Mouse (Mus musculus): ENCODE measurements around the gene Krt84. TPM values are rescaled to one million over a fixed set of nuclear protein-coding genes. Genes with fewer than 3 reads are reported as not detected.

The Krt84 gene
- not detected for polyA plus RNA-seq (2017; shearing (Covaris generic))

GRCm38 (mm10) chr15:101532720-101533119 lies at the start of gene Krt84:
Krt84 (minus strand) TSS chr15:101532820.

DNA sequence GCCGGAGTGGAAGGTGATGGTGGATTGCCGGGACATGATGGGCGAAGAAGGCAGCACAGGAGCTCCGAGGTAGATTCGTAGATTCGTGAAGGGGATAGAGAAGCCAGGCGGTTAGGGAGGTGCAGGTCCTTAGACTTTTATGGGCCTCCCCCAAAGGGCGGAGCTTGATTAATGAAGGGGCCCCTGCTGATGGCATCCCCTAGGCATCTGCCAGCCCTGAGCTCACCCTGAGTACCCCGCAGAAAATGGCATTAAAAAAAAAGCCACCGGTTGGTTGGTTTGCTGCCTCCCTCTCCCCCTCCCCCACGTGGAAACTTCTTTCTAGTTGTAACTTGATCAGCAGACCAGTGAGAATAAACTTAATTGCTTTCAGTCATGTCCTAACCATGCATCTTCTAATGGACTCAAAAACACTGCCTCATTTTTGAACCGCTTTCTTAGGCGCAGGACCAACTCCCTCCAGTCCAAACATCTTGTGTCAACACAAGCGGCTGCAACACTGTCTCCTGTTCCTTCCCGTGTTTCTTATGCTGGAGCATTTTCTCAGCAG lies 41.3 kb upstream of the Krt84 start, which contains the start of gene Krt75:
Krt75 (minus strand) TSS at position 109 of the 550 bp plus-strand sequence.

DNA sequence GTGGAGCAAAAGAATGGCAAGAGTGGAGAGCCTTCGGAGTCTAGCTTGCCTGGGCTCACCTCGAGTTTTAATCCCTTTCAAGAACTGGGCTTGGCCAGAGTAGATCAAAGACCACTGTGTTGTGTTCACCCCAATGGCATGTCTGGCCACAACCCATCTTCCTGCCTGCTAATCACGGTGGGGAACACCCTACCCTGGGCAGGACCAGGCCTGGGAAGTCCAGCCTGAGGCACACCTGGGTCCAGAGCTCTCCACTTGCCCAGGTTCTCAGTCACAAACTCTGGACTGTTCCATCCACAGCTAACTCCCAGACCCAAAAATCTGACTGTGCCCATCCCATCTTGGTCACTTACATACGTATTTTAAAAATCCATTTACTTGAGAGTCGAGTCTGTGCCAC lies 30.2 kb upstream of the Krt84 start, which contains the start of gene Krt90:
Krt90 (minus strand) TSS at position 101 of the 400 bp plus-strand sequence.

GRCm38 (mm10) chr15:101550567-101550966 lies 17.9 kb upstream of the Krt84 start, which contains the start of gene Krt82:
Krt82 (minus strand) TSS chr15:101550667.

GRCm38 (mm10) chr15:101517161-101517560 lies 15.5 kb downstream of the Krt84 start, which contains the start of gene Gm49425:
Gm49425 (minus strand) TSS chr15:101517261.

DNA sequence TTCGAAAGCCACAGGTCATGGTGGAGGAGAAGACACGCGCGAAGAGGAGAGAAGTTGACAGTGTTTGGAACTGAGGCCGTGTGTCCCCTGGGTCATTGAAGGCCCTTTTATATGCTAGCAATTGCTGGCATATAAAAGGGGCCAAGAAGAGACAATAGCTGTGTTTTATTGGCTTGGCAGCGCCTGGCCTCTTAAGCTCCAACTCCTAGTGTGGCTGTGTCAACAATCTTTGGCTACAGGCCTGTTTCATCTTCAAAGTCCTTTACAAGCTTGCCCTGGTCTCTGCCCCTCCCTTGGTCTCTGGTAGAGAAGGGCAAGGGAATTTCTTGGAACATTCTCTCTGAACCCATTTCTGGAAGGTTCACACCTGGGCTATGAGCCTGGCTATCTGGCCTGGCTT lies 41.2 kb downstream of the Krt84 start, which contains the start of gene Krt83:
Krt83 (minus strand) TSS at position 82 of the 400 bp plus-strand sequence.

Other genes starting within 250 kb of the Krt84 start
- 99.9 TPM for gene Atg101, start 248.5 kb downstream of the Krt84 start, polyA plus RNA-seq (2017; shearing (Covaris generic))
- gene 6030408B16Rik, start 239.6 kb downstream of the Krt84 start, polyA plus RNA-seq (2017; shearing (Covaris generic)), result not detected
- gene Krt80, start 162.7 kb downstream of the Krt84 start, polyA plus RNA-seq (2017; shearing (Covaris generic)), result 0.46 TPM
- 0.21 TPM for gene Krt7, start 121.8 kb downstream of the Krt84 start, polyA plus RNA-seq (2017; shearing (Covaris generic))
- not detected for gene Krt87, start 94.0 kb downstream of the Krt84 start, polyA plus RNA-seq (2017; shearing (Covaris generic))
- gene Krt88, start 85.1 kb downstream of the Krt84 start, polyA plus RNA-seq (2017; shearing (Covaris generic)), result not detected
- gene Krt81, start 69.1 kb downstream of the Krt84 start, polyA plus RNA-seq (2017; shearing (Covaris generic)), result not detected
- not detected for gene Krt86, start 59.3 kb downstream of the Krt84 start, polyA plus RNA-seq (2017; shearing (Covaris generic))
- gene Krt83, start 41.3 kb downstream of the Krt84 start, polyA plus RNA-seq (2017; shearing (Covaris generic)), result 21.6 TPM
- not detected for gene Gm49425, start 15.6 kb downstream of the Krt84 start, polyA plus RNA-seq (2017; shearing (Covaris generic))
- gene Krt82, start 17.8 kb upstream of the Krt84 start, polyA plus RNA-seq (2017; shearing (Covaris generic)), result not detected
- not detected for gene Krt90, start 30.1 kb upstream of the Krt84 start, polyA plus RNA-seq (2017; shearing (Covaris generic))
- 0.61 TPM for gene Krt75, start 41.1 kb upstream of the Krt84 start, polyA plus RNA-seq (2017; shearing (Covaris generic))
- gene Gm5414, start 95.4 kb upstream of the Krt84 start, polyA plus RNA-seq (2017; shearing (Covaris generic)), result not detected
- gene Gm5478, start 114.6 kb upstream of the Krt84 start, polyA plus RNA-seq (2017; shearing (Covaris generic)), result not detected
- not detected for gene Krt6b, start 147.5 kb upstream of the Krt84 start, polyA plus RNA-seq (2017; shearing (Covaris generic))
- gene Krt6a, start 161.5 kb upstream of the Krt84 start, polyA plus RNA-seq (2017; shearing (Covaris generic)), result not detected
- gene Krt5, start 180.1 kb upstream of the Krt84 start, polyA plus RNA-seq (2017; shearing (Covaris generic)), result not detected
- gene Krt71, start 210.3 kb upstream of the Krt84 start, polyA plus RNA-seq (2017; shearing (Covaris generic)), result not detected